Mouse (Mus musculus): ENCODE measurements around the gene Arhgef15.

DNA sequence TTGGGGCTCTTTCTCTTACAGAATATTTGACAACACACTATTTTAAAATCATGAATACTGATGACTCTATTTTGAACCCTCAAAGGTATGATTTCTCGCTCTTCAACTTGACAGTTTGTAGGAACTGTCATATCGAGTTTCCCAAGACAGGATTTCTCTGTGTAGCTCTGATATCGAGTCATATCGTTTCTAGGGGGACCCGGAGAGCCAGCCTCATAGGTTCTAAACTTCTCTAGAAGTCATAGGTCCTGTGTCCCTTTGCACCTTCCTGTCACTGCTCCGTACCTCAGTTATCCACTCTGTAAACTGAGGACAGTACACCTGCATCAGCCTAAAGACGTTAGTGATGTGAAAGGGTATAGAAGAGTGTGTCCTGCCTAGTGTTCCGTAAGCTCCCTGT is 57.5 kb downstream of the Arhgef15 start:
- TF ChIP-seq CTCF (IDR thresholded peaks at IDR 0.05; ENCODE audit: low read depth) (no peak), EP300 (optimal IDR thresholded peaks at IDR 0.05) (no peak)
